Mouse (Mus musculus): ENCODE measurements at regions not wholly inside any gene's neighbourhood (a gene's known extent, or its start where the extent isn't known, plus 50 kb on each side); places are given as distances from the start of the nearest gene placed in this dataset.

DNA sequence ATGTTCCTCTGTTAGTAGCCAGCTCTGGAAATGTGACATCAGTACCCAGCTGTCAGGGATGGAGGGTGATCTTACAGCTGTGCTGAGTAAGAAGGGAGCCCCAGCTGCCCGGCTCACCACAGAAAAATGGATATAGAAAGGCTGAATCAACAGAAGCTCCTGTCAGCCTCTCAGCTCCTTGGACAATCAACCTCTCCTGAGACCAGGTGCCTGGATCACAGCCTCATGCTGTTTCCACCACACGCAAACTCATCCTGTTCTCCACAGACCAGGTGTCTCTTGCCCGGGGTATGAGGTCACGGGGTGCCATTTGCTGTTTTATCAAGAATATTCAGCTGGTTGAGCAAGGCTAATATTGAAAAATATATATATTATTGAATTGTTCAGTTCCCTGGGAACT is 275.3 kb downstream of the Cd47 start:
- no peak for DNase-seq (ENCODE audit: extremely low read depth, insufficient read length, low spot score)

DNA sequence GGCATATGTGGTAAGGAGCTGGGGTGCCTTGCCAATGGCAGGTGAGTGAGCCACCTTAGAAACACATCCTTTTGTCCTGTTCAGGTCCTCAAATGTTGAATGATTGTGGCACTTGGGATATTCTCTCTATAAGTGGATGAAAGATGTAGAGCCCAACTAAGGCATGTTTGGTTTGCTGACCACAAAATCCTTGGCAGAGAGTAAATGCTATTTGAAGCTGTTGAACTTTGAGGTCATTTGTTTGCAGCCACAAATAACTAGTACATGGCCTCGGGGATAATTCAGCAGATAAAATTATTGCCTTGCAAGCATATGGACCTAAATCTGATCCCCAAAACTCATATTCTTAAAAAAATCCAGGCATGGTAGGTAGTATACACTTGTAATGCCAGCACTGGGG is 281.2 kb downstream of the Cd47 start:
- DNase-seq (ENCODE audit: extremely low read depth, insufficient read length, low spot score) = no peak

DNA sequence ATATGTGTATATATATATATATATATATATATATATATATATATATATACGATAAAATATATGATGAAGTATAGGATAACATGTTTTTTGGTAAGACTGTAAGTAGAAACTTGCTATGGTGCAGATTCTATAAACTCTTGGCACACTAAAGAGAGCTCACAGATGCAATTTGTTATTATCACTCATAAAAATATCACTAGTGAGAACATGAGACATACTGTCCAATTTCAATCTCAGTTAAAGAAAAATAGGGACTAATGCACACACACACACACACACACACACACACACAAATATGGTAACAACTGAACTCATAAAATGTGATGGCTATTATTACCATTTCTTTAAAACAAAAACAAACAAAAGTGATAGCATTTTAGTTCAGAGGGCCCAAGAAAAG is 292.0 kb downstream of the Cd47 start:
- DNase-seq (ENCODE audit: extremely low read depth, insufficient read length, low spot score) = no peak

DNA sequence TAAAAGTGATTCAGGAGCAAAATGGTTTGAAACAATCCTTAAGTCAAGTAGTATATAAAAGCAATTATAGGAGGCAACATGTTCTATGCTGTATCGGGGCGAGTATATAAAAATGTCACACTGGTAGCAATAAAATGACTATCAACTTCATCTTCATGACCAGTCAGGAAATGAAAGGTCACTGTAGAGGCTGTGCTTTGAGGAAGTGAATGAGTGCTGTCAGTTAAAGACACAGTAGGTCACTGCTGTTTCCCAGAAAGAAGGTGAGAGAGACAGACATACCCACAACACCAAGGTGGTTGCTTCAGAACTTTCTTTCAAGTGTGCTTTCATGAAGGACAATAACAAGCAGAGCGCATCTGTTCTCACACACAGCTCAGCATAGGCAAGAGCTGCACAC is 292.4 kb downstream of the Cd47 start:
- no peak for DNase-seq (ENCODE audit: extremely low read depth, insufficient read length, low spot score)

DNA sequence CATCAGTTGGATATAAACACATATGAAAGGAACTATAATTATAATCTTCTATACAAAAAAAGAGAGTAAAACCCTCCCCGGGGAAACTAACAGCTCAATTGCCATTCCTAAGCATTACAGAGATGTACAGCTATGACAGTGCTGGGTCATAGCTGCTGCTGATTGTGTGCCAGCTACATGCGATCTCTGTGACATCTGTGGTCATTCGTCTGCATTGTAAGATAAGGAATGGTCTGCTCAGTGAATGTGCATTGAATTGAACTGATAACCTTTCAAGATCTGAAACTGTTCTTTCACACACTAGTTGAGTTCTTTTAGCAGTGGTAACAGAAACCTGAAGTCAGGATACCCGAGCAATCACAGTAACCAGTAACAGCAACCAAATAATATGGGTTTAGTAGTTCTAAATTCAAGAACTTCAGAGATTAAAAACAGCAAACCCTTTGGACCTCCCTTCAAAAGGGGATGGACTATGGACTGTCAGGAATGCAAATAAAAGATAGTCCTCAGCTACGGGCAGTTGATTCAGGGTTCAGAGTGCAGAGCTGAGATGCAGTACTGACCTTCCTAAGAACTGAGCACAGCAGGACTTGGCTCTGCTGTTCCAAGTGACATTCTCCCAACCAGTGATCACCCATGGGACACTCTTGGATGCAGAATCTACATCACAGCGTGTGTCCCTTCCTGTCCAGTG is 295.7 kb downstream of the Cd47 start:
- DNase-seq (ENCODE audit: extremely low read depth, insufficient read length, low spot score) = no peak

DNA sequence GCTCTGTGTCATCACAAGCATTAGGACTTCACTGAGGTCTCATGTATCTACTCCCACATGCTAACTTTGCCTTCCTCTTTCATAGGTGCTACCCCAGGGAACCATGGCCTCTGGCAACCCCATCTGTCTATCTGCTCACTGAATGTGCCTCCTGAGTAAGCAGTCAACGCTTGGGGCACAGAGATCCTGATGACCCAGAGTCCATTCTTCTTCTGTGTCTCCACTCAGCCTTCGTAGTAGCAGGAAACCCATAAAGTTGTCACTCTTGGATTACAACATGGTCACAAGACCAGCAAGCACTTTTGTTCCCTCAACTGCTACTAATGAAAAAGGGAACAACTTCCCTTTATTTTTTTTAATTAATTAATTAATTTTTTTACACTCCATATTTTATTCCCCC is 296.2 kb downstream of the Cd47 start:
- DNase-seq (ENCODE audit: extremely low read depth, insufficient read length, low spot score) = no peak

DNA sequence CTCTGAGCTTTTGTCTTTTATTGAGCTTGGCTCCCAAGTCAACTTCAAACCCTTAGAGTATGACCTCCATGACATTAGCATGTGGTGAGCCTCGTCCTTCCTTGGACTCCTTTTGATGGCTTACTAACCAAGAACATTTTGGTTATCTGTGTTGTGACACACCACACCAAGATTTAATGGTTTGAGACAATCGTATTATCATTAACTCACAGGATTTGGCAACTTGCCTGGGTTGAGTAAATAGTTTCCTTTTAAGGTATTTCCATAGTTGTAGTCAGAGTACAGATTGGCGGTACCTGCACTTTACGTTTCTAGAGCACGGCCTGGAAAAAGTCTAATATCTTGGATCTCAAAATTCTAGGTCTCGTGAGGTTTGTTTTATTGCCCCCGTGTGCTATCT is 303.0 kb downstream of the Cd47 start:
- DNase-seq (ENCODE audit: extremely low read depth, insufficient read length, low spot score) = no peak

DNA sequence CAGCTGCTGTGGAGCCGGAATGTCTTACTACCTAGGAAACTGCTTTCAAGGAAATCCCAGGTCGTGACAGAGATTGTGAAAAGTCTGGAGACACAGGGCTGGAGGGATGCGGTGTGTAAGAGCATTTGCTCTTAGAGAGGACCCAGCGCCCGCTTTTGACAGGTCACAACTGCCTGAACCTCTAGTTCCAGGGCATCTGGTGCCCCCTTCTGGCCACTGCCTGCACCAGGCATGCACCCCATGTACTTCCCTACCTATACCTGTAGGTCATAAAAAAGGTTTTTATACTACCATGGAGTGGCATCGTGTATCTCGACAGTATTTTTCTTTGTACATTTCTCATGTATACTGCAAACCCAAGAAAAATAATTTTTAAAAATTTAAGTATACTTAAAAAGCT is 314.0 kb downstream of the Bbx start:
- DNase-seq (ENCODE audit: extremely low read depth, insufficient read length, low spot score) = peak; percentile 13

DNA sequence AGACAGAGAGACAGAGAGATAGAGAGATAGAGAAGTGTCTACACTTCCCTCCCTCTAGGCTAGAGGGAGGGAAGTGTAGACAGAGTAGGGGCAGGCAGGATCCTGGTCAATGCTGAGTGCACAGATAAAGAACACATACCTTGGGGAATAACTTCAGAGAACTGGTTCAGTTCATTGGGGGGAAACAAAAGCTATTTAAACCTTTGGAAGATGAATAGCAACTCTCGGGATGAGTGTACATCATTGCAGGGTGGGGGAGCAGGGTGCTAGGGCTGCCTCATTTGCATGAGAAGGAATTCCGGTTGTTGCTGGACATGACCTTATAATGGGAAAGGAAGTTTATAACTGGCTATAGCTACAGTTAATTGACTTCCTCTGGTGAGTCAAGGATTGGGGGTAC is 309.7 kb downstream of the Bbx start:
- DNase-seq (ENCODE audit: extremely low read depth, insufficient read length, low spot score) = no peak

DNA sequence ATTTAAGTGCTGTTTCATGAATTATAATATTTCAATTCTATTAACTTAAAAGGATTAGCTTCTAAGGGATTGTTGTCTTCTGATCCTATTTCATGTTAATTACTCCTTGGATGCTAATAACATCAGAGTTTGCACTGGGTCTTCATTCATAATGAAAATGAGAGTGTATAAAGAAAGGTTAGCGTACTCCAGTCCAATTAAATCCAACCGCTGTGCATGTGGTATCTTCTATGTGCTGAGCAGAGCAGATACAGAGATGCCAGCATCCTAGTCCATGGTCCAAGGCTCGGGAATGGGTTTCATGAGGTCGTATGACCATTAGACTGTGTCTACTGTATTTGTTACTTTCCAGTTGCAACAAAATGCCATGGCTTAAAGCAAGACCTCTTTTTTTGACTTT is 307.5 kb downstream of the Bbx start:
- DNase-seq (ENCODE audit: extremely low read depth, insufficient read length, low spot score) = no peak

DNA sequence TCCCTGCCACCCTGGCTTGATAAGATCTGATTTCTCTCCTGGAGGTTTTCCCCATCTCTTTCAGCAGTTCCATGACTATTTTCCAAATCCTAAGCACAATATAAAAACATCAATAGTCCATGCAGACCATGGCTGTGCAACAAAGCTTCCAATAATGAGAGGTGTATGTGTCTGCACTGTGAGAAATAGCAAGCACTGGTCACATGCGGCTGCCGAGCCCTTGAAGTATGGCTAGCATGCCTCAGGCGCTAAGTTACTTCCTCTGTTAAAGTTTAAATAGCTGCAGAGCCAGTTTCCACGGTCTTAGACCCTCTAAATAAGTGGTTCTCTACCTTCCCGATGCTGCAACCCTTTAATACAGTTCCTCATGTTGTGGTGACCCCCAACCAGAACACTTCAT is 306.6 kb downstream of the Bbx start:
- no peak for DNase-seq (ENCODE audit: extremely low read depth, insufficient read length, low spot score)

DNA sequence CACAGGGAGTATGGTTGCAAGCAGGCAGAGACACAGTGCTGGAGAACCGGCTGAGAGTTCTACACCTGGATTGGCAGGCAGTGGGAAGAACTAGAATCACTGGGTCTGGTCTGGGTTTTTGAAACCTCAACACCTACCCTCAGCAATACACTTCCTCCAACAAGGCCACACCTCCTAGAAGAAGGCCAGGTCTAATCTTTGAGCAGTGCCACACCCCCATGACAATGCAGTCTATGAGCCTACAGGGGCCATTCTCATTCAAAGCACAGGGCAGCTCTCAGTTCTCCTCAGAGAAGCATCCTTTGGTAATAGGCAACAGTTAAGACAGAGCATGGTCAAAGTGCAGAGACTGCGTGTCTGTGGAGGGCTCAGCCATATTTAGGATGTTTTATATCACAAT is 300.8 kb downstream of the Bbx start:
- DNase-seq (ENCODE audit: extremely low read depth, insufficient read length, low spot score) = no peak

Data from 3134 (cell line).